Mouse (Mus musculus) heart, embryonic 11.5 days (tissue): ENCODE results near the gene Ppp6r3. TPM values are rescaled to one million over a fixed set of nuclear protein-coding genes. Genes with fewer than 3 reads are reported as not detected.

Experiments used
- polyA plus RNA-seq: library from polyadenylated mRNA; unstranded; fragments of >200 nt; fragmentation: Nextera tagmentation; extraction: Ambion mirVana; gene quantifications from 2 replicates; pipeline ENCODE4 v1.2.1, GENCODE M21; 2014

The Ppp6r3 gene
- polyA plus RNA-seq, 1 experiment from 2014 or later, result 57.9 TPM

Other genes starting within 250 kb of the Ppp6r3 start
- 0.77 and 0.83 TPM in 2 replicates for gene Tesmin, start 186.9 kb downstream of the Ppp6r3 start, polyA plus RNA-seq
- 14.0 TPM in 2 replicates for gene Gal, start 161.2 kb downstream of the Ppp6r3 start, polyA plus RNA-seq
- 4.6 and 5.3 TPM in 2 replicates for gene Lrp5, start 110.8 kb upstream of the Ppp6r3 start, polyA plus RNA-seq
- gene 1810055G02Rik, start 132.5 kb upstream of the Ppp6r3 start, polyA plus RNA-seq, result 30.3 and 33.6 TPM in 2 replicates
- gene Kmt5b, start 191.7 kb upstream of the Ppp6r3 start, polyA plus RNA-seq, result 22.2 and 27.6 TPM in 2 replicates